Mouse (Mus musculus) embryonic stem cell, embryonic (primary cell): ENCODE data around the gene Tmem121b.

Experiments used
- CTCF ChIA-PET, 4 experiments: fragments of 300-600 bp in 2 of 4; fragments of 350-600 bp in 2 of 4; sonication (Branson Sonifier 250); formaldehyde crosslinking; loops; one replicate each; lab custom pipeline; 2022; ENCODE audit warnings: inconsistent platforms in 2 of 4; lab: Charles Lee
- POLR2A ChIA-PET, 4 experiments: fragments of 300-600 bp in 2 of 4; fragments of 350-600 bp in 2 of 4; sonication (Branson Sonifier 250); formaldehyde crosslinking; loops; one replicate each; lab custom pipeline; 2022; ENCODE audit warnings: antibody characterized with exemption in 4 of 4, inconsistent platforms in 1 of 4; lab: Charles Lee

The Tmem121b gene

DNA sequence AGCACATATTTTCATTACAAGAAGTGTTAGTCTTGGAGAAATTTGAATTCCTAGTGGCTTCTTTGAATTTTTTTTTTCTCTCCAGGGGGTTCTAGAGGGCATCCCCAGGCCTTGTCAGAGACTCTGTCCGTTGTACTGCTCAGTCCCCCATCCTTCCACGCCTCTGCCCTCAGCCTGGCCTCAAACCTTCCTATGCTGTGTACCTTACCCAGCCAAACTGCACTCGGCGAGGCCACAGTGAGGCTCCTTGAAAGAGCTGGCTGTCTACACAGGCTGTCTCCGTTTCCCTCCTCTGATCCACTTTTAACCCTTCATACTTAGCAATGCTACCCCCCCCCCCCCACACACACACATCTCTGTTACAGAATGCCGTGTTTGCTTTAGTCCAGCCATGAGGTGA lies 31.4 kb downstream of the Tmem121b start:
- ChIA-PET CTCF (interaction anchor here in 2 of 4 experiments (0.6 to 1.4 kb wide), 3 partner anchors 21 to 913 kb away, joined by 3 to 7 read pairs (median 5); no protein-coding TSS in a partner anchor), POLR2A (interaction anchor here (0.6 to 1.9 kb wide), 13 partner anchors 10 to 534 kb away, joined by 3 to 8 read pairs (median 4); no protein-coding TSS in a partner anchor)

DNA sequence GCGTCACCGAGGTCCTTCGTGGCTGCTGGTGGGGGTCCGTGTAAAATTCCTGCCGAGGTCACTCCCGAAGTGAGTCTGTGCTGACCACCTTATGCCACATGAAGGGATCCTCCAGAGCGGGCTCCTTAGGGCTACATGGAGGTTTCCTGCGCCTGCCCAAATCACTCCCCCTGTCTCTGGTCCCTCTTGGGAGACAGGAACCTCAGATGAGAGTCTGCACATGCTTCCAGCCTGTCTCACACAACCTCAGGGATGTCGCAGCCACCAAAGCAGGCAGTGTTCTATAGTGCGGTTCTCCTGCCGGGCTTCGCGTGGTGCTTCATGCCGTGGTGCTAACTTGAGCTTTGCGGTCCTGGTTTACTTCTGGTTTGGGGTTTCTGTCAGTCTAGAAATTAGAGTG lies 32.4 kb downstream of the Tmem121b start:
- CTCF ChIA-PET = interaction anchor here in 1 of 4 experiments (1.1 kb wide), 1 partner anchor 22 kb away, joined by 3 read pairs; no protein-coding TSS in a partner anchor
- POLR2A ChIA-PET = interaction anchor here in 1 of 4 experiments (0.7 to 1.9 kb wide), 4 partner anchors 11 to 72 kb away, joined by 3 to 5 read pairs (median 4); no protein-coding TSS in a partner anchor

DNA sequence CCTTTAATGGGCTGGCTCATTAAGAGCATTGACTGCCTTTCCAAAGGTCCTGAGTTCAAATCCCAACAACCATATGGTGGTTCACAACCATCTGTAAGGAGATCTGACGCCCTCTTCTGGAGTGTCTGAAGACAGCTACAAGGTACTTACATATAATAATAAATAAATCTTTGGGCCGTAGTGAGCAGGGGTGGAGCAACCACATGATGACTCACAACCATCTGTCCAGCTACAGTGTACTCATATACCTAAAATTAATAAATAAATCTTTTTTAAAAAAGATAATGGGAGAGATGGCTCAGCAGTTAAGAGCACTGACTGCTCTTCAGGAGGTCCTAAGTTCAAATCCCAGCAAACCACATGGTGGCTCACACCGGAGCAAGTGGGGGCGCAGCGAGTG lies 35.9 kb downstream of the Tmem121b start:
- ChIA-PET CTCF (interaction anchor here (0.6 to 1.5 kb wide), 17 partner anchors 7 to 864 kb away, joined by 3 to 8 read pairs (median 4); no protein-coding TSS in a partner anchor), POLR2A (interaction anchor here in 2 of 4 experiments (0.6 kb wide), 3 partner anchors 81 to 209 kb away, joined by 3 to 4 read pairs (median 3); partner anchors contain the start of gene Cecr2 (in 1 of the 2))

GRCm38 (mm10) chr6:120457074-120457473 lies 36.5 kb downstream of the Tmem121b start:
- POLR2A ChIA-PET = interaction anchor here in 3 of 4 experiments (0.6 to 1.7 kb wide), 4 partner anchors 13 to 209 kb away, joined by 3 to 4 read pairs (median 4); partner anchors contain the start of gene Cecr2 (in 1 of the 3)

DNA sequence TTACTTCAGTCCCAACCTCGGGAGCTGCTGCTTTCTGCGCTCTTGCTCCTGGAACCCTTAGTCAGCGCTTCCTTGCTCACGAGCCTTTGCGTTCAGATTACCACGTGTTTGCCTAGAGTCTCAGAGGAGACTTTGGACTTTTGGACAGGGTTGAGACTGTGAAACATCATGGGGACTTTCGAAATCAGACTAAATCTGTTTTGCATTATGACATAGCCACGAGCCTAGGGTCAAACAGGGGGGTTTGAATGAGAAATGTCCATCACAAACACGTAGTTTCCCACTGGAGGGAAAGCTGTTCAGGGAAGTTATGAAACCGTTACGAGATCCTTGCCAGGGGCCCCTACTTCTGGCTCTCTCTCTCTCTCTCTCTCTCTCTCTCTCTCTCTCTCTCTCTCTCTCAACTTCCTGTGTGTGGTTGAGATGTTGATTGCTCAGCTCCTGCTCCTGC lies 39.0 kb downstream of the Tmem121b start:
- ChIA-PET POLR2A (interaction anchor here in 1 of 4 experiments (0.7 to 1.9 kb wide), 5 partner anchors 10 to 67 kb away, joined by 4 to 8 read pairs (median 4); no protein-coding TSS in a partner anchor), CTCF (interaction anchor here (0.6 to 1.1 kb wide), 10 partner anchors 15 to 1380 kb away, joined by 3 to 5 read pairs (median 3); no protein-coding TSS in a partner anchor)

More at GRCm38 (mm10) chr6:120457074-120457473, 36.5 kb downstream of the Tmem121b start:
- CTCF ChIA-PET = interaction anchor here (0.6 to 1.5 kb wide), 16 partner anchors 8 to 863 kb away, joined by 3 to 8 read pairs (median 4); no protein-coding TSS in a partner anchor

- ChIA-PET POLR2A (interaction anchor here in 2 of 4 experiments (0.5 to 1.6 kb wide), 3 partner anchors 9 to 441 kb away, joined by 4 to 8 read pairs (median 5); no protein-coding TSS in a partner anchor), CTCF (no interaction called here)
Observed at GRCm38 (mm10) chr6:120453556-120453955, 40.1 kb downstream of the Tmem121b start.

GRCm38 (mm10) chr6:120453103-120453445 lies 40.5 kb downstream of the Tmem121b start:
- CTCF ChIA-PET = no interaction called here
- POLR2A ChIA-PET = interaction anchor here in 1 of 4 experiments (0.5 kb wide), 1 partner anchor 441 kb away, joined by 4 read pairs; no protein-coding TSS in a partner anchor

DNA sequence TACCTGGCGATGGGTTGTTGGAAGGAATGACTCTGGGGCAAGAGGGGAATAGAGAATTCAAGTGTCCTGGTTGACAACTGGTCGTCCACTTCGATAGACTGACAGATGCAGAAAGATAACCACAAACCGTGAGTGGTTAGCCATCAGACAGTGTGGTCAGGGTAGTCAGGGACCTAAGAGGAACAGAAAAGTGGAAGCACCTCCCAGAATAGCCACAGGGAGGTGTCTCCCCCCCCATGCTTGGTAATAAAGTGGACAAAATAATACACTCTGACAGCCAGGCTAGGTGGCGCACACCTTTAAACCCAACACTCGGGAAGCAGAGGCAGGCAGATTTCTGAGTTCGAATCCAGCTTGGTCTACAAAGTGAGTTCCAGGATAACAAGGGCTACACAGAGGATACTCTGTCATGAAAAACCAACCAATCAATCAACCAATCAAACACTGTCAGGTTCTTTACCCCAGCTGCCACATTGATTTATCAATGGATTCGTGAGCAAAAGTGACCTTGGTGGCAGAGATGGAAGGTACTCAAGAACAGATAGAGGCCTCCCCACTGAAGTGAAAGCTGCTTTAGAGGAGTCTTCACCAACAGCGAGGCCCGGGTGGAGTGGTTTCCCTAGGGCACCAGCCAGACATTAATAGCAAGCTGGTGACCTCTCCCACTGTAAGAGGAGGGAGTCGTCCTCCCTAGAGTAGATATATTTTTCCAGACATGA lies 41.1 kb downstream of the Tmem121b start:
- ChIA-PET POLR2A (no interaction called here), CTCF (no interaction called here)

DNA sequence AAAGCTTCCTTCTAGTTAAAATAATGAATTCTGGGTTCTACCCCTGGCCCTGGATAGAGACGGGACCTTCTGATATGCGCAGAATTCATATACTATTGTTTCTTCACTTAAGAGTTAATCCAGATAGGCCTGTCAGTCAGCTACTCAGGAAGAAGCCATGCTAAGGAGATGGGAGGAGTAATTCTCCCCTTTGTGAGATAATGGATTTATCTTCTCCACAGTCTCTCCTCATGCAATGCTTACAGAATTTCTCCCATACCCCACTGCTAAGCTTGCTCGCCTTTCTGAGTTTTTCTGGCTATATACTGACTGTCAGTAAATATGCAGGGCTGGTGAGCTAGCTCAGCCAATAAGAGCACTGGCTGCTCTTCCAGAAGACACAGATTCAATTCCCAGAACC lies 43.4 kb downstream of the Tmem121b start:
- POLR2A ChIA-PET = interaction anchor here in 2 of 4 experiments (0.5 to 1.9 kb wide), 4 partner anchors 13 to 45 kb away, joined by 3 to 8 read pairs (median 4); partner anchors contain the start of gene Il17ra (in 1 of the 2)
- CTCF ChIA-PET = interaction anchor here in 2 of 4 experiments (0.5 to 0.8 kb wide), 2 partner anchors 10 to 50 kb away, joined by 3 to 6 read pairs; no protein-coding TSS in a partner anchor

- ChIA-PET POLR2A (interaction anchor here in 2 of 4 experiments (0.6 to 2.1 kb wide), 9 partner anchors 10 to 208 kb away, joined by 3 to 8 read pairs (median 4); no protein-coding TSS in a partner anchor), CTCF (interaction anchor here in 2 of 4 experiments (0.5 to 1.2 kb wide), 2 partner anchors 14 kb away, joined by 3 to 4 read pairs; no protein-coding TSS in a partner anchor)
Observed at GRCm38 (mm10) chr6:120443363-120444355, 49.9 kb downstream of the Tmem121b start.

- ChIA-PET POLR2A (interaction anchor here in 2 of 4 experiments (0.7 to 1.9 kb wide), 2 partner anchors 9 to 25 kb away, joined by 4 to 6 read pairs; no protein-coding TSS in a partner anchor), CTCF (no interaction called here)
Observed at GRCm38 (mm10) chr6:120442171-120442749, 51.3 kb downstream of the Tmem121b start.
